Mouse (Mus musculus) heart, adult 8-10 months (tissue): ENCODE measurements around the gene Adss. TPM values are rescaled to one million over a fixed set of nuclear protein-coding genes. Genes with fewer than 3 reads are reported as not detected.

Source experiments
- DNase-seq: peaks from one replicate; pipeline ENCODE4 v3.0.0; 2022; ENCODE audit warnings: low spot score
- total RNA-seq, 4 experiments: library from RNA; stranded (reverse); gene quantifications; 2 replicates each; pipeline ENCODE4 v1.2.4; 2022

Adss gene
- total RNA-seq, 4 experiments from 2014 or later, result 6.7 to 7.4 (median 7.4) TPM

DNA sequence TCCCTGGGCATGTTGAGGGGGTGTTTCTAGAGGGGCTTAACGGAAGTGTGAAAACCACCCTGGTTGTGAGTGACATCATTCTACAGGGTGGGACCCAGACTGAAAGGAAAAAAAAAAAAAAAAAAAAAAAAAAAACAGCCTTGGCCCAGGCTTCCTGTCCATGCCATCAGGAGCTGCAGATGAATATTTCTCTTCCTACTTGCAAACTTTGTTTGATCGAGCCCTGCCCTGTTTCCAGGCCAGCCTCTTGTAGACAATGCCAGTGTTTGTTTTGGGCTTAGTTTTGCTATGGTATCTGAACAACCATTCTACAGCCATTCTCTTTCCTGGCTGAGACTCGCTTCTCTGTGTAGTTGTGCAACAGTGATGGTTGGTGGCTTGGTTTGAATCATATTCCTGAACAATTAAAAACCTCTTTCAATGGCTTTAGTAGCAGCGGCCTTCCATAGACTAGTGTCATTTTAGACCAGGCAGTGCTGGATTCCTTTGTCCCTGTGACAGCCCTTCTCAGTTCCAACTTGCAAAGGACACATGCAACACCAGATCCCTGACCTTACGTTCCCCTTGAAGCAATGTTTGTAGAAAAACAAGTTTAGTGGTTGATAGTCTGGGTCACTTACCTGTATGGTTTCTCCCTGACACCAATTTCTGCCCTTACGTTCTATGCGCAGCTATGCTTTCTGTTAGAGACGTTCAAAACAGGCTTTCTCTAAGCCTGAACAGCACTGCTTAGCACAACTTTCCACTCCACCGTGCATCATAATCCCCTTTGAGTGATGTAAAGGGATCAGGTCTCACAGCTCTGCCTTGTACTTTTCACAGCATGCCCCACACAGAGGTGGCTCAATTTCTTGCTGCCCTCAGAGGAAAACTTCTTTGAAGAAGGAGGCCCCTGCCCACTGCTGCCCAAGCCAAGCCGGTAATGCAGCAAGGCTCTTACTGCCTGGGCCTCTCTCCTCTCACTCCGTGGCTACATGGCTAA is 67.0 kb downstream of the Adss start, which contains the start of gene 1700016C15Rik:
Gene 1700016C15Rik (plus strand): TSS at position 772 of the 982 bp plus-strand sequence.
- no peak for DNase-seq

DNA sequence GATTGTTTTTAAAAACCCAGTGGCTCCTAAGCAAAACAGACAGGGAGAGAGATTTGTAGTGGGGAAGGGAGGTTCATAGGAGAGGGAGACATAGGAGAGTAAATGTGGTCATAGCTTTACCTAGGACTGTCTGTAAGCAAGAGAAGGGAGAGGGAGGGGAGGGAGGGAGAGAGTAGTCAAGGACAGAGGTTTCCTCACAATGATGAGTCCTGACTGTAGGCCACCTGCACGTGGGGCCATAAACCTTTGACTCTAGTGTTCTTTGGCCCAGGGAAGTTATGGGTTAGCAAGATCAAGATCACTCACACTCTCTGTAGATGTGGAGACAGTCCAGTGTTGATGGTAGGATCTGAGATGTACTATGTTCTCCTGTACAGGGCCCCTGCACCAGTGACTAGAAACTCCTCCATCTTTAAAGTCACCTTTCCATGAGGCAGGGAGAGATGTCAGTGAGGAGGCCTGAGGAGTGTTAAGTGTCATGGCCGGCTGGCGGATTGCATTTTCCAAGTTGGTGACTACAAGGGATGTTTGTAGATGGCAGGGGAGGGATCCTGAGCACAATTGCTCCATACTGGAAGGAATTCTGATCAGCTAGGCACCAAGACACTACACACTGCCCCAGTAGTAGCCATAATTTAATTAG is 68.3 kb downstream of the Adss start:
- no peak for DNase-seq

DNA sequence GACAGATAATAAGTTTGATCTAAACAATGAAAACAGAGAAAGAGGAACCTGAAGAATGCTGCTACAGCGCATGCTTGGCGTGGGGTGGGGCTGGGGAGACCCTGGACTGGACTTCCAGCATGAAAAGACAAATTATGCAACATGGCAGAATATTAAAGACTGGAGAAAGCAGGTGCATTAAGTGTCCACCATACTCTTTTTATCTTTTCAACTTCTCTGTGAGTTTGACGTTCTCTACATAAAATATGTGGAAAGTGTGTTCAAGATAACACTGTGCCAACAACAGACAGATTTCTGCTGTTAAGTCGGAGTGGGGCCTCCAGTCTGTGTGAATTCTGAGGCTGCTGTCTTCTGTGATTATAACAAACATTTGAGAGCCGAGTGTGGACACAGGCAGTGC is 69.4 kb downstream of the Adss start:
- no peak for DNase-seq

DNA sequence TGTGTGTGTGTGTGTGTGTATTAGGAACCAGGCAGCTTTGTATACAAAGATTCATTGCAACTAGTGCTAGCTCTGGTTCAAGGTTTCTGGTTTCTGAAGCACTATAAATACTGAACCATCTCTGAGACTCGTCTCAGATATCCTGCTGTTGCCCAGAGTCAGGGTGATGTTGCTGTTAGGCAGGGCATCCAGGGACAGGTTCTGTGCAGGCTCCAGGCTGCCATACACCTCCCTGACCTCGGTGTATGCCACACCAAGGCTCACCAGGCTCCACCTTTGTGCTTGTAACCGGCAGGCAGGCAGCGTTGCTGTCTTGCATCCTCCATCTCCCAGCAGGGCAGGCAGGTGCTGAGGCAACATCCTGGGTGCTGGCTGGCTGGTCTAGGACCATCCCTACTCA is 72.5 kb downstream of the Adss start:
- no peak for DNase-seq

DNA sequence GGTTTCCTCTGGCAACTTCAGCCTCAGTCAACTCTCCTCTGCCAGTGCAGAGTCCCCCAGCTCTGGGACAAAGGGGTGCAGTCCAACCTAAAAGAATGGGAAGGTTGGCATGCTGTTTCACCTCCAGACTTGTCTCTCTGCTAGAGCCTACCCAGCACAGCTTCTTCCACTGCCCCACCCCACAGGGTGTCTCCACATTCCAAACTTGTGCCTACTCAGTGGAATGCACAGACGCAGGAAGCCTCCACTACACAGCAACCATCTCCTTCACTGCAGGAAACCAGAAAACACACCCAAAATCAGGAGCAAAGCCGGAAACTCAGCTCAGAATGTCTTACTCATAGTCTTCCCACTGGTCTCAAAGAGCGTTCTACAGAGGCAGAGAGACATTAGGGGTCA is 77.3 kb downstream of the Adss start:
- no peak for DNase-seq

DNA sequence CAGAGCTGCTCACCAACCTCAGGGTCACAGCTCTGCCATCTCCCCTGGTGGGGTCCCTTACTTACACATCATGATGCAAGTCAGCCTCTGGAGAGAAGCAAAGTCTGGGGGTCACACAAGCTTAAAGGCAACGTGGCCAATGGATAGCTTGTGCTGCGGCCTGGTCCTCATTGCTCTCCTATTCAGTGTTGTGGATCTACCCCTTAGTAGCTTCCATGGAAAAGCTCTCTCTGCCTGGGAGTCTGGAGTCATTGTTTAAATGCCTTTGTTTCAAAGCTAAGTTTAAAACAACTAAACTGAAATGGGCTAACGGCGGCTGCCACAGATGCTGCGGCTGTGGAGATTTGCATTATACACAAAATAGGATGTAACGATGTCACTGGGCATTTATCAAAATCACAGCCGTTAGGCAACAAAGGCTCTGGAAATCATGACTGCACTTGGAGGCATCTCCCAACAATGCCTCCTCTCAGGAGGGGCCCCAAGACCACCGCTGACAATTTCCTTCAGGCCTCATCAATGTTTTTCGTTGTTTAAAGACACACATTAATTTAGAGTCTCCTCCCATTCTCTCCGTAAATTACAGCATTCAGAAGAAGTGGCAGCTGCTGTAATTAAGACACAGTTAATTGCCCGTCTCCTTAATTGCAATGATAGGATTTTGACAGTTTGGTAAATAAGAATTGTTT is 77.8 kb downstream of the Adss start:
- DNase-seq, result no peak

DNA sequence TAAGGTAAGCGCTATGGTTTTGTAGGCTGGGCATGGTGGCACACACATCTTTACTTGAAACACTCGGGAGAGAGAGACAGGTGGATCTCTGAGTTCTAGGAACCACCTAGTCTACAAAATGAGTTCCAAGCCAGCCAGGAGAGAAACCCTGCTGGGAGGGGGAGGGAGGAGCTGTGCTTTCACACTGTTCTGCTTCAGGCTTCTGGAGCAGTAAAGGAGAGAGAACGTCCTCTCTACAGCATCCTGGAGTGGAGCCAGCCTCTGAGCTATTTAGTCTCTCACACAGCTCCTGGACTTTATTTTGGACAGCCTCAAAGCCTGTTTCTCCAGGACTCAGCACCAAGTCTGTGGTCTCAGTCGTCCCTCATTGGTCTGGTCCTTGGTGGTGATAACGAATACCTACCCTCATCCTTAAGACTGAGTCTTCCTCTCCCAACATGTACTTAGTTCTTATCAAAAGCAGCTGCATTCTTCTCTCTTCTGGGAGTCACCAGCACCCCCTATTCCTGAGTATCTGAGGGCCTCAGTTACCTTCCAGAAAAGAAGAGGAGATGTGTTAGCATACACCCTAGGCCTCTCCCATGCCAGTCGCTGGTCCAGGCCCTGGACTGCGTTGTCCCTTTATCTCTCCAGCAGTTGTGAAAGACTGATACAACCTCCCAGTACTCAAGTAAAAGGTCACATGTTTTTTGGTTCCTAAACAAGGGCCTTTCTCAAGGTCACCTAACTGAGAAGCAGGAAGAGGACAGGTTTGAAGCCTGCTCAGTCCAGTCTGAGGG is 79.1 kb downstream of the Adss start:
- no peak for DNase-seq

DNA sequence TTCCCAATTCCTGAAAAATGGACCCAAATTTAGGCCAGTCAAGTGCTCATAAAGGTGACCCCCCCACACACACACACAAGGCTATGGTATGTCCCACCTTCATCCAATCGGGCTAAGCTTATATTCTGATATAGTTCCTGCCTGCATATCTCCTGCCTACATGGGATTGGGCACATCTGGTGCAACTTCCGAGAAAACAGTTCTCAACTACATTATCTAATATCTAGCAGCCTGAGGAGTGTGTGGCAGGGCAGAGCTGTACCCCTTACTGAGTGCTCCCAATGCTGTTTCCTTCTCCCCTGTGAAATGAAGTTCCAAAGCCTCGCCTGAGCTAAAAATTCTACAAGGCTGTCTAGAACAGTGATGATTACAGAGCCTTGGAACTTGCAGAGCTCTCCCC is 79.9 kb downstream of the Adss start:
- DNase-seq, result no peak

DNA sequence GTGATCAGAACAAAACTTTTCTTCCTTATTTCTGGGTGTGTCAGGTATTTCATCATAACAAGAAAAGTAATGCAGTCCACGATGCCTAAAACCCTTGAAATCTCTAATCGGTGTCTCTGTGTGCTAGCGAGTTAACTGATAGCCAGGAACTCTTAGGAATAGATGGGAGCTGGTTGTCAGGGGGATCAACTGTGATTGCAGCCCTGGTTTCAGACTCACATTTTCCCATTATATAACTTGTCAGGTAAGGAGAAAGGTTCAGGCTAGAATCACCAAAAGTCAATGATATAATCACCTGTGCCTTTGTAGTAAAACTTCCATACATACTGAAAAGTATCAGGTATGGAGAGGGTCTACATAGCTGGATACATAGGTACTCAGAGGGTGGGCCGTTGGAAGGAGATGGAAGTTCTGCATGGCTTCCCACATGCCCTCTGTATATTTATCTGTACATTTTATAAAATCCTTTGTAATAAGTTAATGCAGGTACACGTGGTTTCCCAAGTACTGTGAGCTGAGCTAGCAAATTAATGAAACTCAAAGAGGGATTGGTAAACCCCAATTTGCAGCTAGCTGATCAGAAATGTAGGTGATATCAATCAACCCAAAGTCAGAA is 81.8 kb downstream of the Adss start:
- DNase-seq, result no peak

DNA sequence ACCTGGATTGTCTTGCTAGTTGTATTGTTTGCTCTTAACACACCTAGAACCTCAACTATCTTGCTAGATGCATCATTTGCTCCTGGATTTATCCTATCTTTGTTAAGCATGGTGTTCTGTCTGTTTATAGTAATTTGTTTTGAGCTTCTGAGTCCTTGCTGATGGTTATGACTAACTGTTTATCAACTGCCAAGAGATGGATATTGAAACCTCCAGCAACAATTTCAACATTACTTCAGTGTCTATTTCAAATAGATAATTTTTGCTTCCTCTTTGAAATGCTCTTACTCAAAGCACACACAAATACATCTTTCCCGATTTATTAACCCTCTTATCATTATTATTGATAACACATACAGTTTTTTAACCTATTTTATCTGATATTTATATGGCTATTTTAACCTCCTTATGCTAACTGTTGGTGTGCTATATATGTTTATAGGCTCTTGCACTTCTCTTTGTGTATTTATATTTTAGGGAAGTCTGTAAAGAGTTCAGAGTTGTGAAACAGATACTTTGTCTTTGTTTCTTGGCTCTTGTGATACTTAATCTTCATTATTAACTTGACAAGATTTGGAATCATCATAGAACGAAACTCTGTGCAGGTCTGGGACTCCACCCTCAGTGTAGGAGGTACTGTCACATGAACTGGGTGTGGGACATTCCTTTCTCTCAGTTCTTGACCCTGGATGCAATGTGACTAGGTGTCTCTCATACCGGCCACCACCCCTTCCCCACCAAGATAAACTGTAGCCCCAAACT is 82.5 kb downstream of the Adss start:
- DNase-seq, result no peak

Other genes starting within 250 kb of the Adss start
- not detected for gene 1700016C15Rik, start 66.7 kb downstream of the Adss start, total RNA-seq
- under 1 TPM in 3 of 4 experiments, not detected in 1; 0.11 to 0.28 (median 0.12) TPM for gene Catspere2, start 186.9 kb upstream of the Adss start, total RNA-seq